Mouse (Mus musculus) cerebellum, postnatal 36 days (tissue): ENCODE data around the gene Tom1l2.

ENCODE experiments used
- DNase-seq, 2 experiments: peaks; one replicate each; pipeline ENCODE4 v3.0.0; 2021 to 2022; ENCODE audit warnings: mixed read lengths in 2 of 2

The Tom1l2 gene

GRCm38 (mm10) chr11:60352559-60353411, at the start of gene Tom1l2, which contains the start of gene Drc3:
TSS of gene Tom1l2 (minus strand) at chr11:60352905.
TSS of gene Drc3 (plus strand) at chr11:60353329.
- peak; percentile 98 to 99 for DNase-seq

- peak in 1 of 2 experiments; percentile 6 for DNase-seq
Measured at GRCm38 (mm10) chr11:60397172-60397571, 44.5 kb upstream of the Tom1l2 start.

GRCm38 (mm10) chr11:60396546-60396945, 43.8 kb upstream of the Tom1l2 start:
- peak; percentile 35 to 49 for DNase-seq

GRCm38 (mm10) chr11:60391346-60391745, 38.6 kb upstream of the Tom1l2 start:
- no peak for DNase-seq

- no peak for DNase-seq
Measured at GRCm38 (mm10) chr11:60387944-60388343, 35.2 kb upstream of the Tom1l2 start.

GRCm38 (mm10) chr11:60385946-60386345, 33.2 kb upstream of the Tom1l2 start:
- no peak for DNase-seq

GRCm38 (mm10) chr11:60384762-60385421, 32.2 kb upstream of the Tom1l2 start:
- DNase-seq = peak in 1 of 2 experiments; percentile 14

- no peak for DNase-seq
Measured at GRCm38 (mm10) chr11:60383518-60383917, 30.8 kb upstream of the Tom1l2 start.

- DNase-seq = no peak
Measured at GRCm38 (mm10) chr11:60374481-60374880, 21.8 kb upstream of the Tom1l2 start.

GRCm38 (mm10) chr11:60370431-60370830, 17.7 kb upstream of the Tom1l2 start:
- DNase-seq = peak in 1 of 2 experiments; percentile 29

GRCm38 (mm10) chr11:60369448-60369847, 16.7 kb upstream of the Tom1l2 start:
- DNase-seq = peak; percentile 17 to 18

- no peak for DNase-seq
Measured at GRCm38 (mm10) chr11:60368909-60369308, 16.2 kb upstream of the Tom1l2 start.

- DNase-seq = no peak
Measured at GRCm38 (mm10) chr11:60367256-60367655, 14.6 kb upstream of the Tom1l2 start.

GRCm38 (mm10) chr11:60366239-60367019, 13.7 kb upstream of the Tom1l2 start:
- no peak for DNase-seq

GRCm38 (mm10) chr11:60360631-60361201, 8.0 kb upstream of the Tom1l2 start:
- no peak for DNase-seq

GRCm38 (mm10) chr11:60359936-60360335, 7.2 kb upstream of the Tom1l2 start:
- DNase-seq = no peak

GRCm38 (mm10) chr11:60359138-60359537, 6.4 kb upstream of the Tom1l2 start:
- DNase-seq = no peak

GRCm38 (mm10) chr11:60358548-60358947, 5.8 kb upstream of the Tom1l2 start:
- no peak for DNase-seq

- no peak for DNase-seq
Measured at GRCm38 (mm10) chr11:60357116-60357515, 4.4 kb upstream of the Tom1l2 start.

- DNase-seq = no peak
Measured at GRCm38 (mm10) chr11:60355952-60356351, 3.2 kb upstream of the Tom1l2 start.

- peak in 1 of 2 experiments; percentile 48 for DNase-seq
Measured at GRCm38 (mm10) chr11:60351925-60352371, 757 bp downstream of the Tom1l2 start.

- DNase-seq = no peak
Measured at GRCm38 (mm10) chr11:60351388-60351787, 1.3 kb downstream of the Tom1l2 start.

- peak; percentile 75 to 83 for DNase-seq
Measured at GRCm38 (mm10) chr11:60346537-60346936, 6.2 kb downstream of the Tom1l2 start.
